Mouse (Mus musculus) testis, postnatal 14 days (tissue): ENCODE measurements around the gene Srp9.

Experiments
- DNase-seq: peaks from one replicate; pipeline ENCODE4 v3.0.0; 2021; ENCODE audit warnings: low spot score

The Srp9 gene

DNA sequence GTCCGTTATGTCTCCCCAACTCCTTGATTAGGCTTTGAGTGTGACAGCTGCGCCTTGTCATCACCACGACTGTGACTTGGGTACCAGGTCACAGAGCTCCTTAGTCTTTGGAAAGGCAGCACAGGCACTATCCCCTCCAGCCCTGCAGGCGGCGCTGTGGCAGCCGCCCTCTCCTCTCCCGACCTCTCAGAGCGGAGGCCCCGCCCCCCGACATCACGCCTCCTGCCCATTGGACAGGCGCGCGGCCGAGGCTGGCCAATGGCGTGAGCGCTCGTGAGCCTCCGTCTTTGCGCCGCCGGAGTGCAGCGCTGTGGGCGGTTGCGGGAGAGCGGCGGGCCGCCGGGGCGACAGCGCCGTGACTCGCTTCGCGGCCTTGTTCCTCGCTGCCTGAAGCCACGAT lies at the start of gene Srp9:
Gene Srp9 (plus strand): TSS at position 232 of the 400 bp plus-strand sequence.
- peak; percentile 98 for DNase-seq

DNA sequence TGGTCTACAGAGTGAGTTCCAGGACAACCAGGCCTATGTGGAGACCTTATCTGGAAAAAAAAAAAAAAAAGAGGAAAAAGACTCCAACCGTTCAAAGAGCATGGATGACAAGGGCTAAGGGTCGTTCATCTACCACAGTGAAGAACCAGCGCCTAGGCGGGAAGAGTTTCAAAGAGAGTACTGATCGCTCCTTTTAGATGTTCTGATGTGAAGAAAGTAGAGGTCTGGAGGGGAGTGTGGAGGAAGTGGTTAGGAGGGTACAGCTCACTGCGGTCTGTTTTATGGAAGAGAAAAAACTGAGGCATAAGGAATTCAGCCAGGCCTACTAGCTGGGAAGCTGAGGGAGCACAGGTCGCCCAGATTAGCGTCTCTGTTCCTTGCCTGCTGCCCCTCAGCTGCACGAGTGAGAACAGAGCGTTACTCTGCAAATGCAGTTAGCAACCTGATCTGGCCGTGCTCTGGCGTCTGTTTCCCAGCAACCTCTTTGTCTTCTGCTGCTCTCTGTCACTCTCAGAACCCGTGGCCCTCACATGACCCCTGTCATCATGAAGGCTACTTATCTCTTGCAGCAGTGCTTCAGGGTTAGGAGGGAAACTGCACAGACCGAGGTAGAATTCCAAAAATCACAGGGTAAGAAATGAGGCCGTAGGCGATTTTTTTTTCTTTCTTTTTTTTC lies 42.7 kb upstream of the Srp9 start:
- no peak for DNase-seq

DNA sequence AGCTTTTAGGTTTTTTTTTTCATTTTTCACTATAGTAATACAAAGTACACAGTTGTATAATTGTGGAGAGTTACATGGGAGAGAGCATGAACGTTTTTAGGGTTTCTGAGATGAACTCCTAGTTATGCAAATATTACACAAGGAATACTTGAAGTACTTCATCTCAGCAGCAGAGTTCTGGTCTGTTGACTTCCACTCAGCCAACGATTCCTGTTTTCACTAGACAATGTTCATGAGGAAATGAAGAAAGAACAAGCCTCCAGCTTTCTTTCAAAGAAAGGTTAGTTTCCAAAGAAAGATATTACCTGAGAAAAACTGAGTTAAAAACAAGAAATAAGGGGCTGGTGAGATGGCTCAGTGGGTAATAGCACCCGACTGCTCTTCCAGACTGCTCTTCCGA lies 41.1 kb upstream of the Srp9 start:
- no peak for DNase-seq

DNA sequence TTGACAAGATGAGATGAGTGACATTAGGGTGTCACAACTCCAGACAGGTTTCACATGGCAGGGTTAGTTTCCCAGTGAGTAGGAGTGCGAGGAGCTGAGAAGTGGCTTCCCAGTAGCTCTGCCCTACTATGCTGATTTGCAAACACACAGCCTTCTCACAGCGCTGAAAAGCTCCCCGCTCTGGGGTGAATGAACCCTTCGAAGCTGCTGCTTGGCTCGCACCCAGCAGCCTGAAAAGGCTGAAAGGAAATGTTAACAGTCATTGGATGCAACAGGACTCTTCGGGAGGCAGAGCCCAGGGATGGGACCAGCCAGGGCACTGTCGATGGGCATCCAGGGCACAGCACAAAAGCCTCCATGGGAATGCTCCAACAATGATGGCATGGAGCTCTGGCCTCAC lies 37.8 kb upstream of the Srp9 start:
- no peak for DNase-seq

DNA sequence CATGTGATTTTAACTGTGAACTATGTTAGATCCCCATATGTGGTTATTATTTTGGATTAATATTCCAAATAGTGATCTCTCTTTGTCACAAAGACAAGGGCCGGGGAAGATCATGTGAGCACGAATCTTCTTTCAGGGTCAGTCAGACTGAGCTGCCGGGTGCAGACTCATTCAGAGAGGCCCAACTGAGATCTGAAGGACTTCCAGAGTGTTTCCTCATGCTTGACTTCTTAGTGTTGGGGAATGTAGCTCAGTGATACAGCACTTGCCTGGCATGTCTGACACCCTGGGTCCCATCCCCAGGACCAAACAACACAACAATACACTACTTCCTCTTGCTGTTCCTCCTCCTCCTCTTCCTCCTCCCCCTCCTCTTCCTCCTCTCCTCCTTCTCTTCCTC lies 37.2 kb upstream of the Srp9 start:
- no peak for DNase-seq

DNA sequence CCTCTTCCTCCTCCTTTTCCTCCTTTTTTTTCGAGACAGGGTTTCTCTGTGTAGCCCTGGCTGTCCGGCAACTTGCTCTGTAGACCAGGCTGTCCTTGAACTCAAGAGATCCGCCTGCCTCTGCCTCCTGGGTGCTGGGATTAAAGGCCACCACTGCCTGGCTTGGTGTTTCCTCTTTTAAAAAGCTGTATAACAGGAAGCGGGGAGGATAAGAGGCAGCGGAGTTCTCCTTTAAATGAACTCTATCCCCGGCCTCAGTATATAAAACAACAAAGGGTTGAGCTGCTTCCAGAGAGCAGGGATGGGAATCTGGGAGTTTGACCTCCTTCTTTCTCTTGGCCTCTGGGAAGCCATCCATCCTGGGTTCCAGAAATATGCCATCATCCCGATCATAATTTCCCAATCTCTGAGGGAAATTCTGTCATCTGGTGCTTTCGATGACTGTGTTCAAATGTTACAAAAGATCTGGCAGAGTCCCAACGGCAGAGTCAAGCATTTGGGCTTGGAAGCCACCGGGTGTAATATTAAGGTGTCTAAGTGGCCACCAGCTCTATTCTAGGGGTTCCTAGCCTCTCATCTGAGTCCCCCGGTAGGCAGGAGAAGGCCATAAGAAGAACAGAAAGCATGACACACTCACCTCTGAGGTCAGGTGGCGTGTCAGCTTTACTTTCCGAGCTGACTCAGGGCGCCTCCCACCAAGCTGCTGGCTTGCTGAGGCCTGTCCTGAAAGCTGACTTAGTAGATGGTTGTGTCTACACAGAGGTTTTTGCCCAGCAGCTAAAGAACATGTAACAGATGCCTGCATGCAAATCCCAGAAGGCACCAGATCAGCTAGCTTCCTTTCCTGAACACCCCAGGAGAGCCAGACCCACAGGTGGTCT lies 36.5 kb upstream of the Srp9 start:
- DNase-seq, result no peak

DNA sequence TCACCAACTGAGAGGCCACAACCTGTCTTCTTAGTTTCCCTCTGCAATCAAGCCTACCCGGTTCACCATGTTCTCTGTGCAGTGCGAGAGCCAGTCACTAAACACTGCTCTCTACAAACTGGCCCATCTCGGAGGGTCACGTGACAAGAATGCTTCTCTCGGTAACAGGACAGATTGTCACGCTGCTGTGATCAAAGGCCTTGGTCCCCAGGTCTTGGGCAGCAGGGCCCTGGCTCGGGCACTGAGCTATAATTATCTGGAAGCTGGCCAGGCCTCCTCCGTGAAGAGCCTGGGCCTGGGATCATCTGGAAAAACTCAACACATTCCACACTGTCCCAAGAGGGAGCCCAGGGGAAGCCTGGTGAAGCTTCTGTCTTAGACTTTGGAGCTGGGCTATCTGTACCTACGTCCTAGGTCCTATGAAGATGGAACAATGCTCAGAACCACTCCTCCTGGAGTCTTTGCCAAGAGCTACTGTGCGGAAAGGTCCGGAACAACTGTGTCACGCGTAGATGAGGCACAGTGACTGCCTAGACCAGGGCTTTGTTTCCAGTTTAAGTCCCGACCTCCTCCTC lies 35.6 kb upstream of the Srp9 start:
- peak; percentile 49 for DNase-seq

DNA sequence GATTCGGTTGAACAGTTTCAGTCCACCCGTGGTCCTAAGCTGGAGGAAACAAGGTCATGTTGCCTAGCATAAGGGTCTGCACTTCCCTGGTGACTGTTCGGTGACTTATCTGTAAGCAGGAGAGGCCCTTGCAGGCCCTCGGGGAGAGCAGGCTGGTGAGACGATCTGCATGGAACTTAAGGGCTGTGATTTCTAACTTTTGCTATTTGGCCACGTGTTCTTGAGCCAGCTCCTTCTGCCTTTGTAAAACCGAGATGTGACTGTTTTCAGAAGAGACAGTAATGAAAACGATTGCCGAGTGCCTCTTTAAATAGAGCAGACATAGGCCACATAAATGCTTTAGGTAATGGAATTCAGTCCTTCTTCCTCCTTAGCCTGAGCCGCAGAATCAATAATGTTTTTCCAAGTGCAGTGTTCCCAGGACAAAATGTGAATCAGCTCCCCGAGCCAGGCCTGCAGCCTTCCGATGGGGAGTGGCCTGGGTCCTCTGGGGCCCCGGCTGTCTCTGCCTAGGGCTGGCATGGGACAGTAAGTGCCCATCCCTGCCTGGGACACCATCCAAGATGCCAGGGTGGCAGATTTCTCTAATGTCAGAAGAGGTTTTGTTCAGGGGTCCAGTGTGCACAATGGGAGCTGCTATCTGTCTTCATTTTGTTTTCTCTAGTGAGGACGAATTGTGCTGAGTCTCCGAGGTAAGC lies 34.8 kb upstream of the Srp9 start:
- no peak for DNase-seq

DNA sequence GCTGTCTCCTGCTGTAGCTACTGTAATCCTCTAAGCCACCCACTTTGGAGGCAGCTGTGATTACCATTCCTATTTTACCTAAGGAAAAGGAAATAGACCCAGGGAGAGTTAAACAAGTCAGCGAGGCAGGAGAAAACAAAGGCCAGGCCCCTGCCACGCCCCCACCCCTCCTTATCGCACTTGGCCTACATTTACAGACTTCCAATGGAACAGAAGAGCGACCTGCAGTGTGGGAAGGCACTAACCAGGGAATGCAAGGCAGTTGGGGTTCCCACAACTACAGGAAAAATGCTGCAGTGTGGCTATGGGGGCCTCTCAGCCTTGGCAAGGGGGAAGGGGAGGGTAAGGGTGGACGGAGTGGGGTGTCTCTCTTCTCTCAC lies 34.2 kb upstream of the Srp9 start:
- no peak for DNase-seq

DNA sequence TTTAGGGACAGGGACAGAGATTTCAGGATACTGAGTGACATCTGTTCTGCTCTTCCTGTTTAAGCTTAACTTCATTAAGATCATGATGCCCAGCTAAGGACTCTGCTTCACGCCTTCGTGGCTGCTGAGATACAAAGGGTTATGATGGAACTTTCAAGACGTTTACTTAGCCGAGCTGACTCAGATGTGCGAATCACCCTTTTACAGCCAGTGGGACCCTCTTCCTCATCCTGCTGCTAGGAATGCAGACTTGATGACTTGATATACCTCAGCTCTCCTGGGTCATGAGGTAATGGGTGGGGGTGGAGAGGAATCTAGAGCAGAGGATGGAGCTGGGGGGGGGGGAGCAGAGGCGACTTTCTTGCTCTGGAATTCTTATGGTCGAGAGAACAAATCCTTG lies 33.3 kb upstream of the Srp9 start:
- no peak for DNase-seq

DNA sequence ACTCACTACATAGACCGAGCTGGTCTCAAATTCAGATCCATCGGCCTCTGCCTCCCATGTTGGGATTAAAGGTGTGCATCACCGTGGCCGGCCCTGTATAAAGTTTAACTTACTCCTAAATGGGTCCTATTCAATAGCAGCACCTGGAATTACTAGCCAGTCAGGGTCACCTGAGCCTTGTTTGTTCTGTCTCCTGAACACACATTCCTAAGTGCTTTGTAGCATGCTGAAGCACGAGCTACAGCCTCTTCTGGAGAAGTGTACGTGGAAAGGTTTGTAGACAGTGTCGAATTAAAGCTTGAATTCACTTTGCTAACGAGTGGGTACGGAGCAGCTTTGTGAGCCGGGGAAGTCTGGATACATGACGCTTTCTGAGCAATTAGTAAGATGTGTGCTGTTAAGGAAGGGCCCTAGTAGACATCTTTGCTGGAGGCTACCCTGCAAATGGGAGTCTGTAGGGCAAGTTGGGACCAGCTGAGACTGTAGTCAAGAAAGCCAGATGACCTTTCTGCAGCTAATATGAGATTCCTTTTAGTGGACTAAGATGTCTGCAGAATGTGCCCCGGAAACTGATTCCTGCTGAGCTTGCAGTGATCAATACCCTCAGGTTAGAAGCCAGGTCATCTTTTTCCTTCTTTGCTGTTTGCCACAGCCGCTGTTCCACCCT lies 32.7 kb upstream of the Srp9 start:
- no peak for DNase-seq

DNA sequence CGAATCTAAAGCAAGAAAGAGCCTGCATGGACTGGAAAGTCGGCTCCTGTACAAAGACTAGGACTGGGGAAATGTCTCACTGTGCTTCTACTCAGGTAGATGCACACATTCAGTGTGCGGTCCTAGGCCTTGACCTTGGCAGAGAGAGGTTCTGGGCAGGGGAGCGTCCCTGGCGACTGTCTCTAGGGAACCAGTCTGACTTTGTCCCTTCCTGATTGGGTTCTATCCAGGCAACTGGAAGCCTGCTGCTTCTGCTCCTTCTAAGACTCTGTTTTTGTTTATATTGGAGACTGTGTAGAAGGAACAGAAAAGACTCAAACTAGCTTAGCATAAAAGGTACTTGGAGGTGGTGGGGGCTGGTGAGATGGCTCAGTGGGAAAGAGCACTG lies 32.1 kb upstream of the Srp9 start:
- no peak for DNase-seq

DNA sequence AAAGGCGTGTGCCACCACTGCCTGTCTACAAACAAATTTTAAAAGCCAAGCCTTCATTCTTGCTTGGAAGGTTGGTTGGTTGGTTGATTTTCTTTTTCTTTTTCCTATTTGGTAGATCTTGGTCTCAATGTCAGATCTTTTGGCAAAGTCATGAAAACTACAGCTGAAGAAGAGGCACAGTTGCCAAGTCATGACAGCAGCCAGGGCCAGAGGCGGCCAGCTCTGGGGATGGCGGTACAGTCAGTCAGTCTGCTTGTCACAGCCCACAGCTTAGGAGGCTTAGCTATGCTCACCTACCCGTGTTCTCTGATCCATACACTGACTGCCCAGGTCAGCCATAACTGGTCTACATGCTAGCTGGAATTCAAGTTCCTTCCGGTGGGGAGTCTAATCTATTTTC lies 31.1 kb upstream of the Srp9 start:
- DNase-seq, result no peak

DNA sequence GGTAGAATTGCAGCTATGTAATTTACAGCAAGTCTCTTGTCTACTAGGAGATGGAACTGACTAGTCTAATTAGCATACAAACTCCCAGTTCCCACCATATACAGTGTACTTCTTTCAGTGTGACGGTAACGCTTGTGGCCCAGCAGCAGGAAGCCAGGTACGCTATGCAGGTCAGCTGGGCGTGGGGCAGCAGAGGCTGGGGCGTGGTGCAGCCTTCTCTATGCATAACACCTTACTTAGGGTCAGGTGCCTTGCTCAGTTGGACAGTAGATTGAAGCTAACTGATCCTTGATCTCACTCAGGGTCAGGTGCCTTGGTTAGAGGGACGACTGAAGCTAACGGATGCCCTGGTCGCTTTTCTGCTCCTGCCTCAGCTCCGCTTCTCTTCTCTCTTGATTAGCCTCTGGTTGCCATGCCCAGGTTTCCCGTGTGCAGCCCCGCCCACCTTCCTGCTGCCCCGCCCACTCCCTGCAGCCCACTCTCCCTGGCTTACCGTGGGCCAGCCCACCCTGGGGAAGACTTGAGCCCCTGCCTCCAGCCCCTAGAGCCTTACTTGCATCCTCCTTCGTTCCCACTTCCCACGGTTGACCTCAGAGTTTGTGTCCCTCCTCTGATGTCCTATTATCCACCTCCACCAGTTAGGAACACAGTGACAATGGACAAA lies 29.9 kb upstream of the Srp9 start:
- no peak for DNase-seq

DNA sequence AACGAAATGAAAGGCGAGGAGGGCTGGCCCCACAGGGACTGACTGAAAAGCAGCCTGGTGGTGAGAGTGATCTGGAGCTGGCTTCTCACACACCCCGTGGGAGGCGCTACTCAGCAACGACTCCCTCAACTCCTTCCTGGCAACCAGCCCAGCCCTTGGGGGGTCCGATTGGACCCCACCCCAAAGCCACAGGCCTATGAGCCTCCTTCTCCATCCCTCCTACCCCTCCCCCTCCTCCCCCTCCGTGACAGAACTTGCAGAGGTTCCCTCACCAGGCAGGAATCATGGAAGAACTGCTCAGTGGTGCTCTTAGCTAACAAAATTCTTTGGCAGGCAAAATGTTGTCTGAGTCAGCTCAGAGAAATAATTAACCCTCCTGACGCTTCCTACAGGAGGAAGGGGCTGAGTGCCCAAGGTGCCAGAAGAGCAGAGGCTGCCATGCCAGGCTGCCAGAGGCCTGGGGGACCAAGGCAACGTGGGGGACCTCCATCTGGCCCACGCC lies 29.2 kb upstream of the Srp9 start:
- DNase-seq, result peak; percentile 47

DNA sequence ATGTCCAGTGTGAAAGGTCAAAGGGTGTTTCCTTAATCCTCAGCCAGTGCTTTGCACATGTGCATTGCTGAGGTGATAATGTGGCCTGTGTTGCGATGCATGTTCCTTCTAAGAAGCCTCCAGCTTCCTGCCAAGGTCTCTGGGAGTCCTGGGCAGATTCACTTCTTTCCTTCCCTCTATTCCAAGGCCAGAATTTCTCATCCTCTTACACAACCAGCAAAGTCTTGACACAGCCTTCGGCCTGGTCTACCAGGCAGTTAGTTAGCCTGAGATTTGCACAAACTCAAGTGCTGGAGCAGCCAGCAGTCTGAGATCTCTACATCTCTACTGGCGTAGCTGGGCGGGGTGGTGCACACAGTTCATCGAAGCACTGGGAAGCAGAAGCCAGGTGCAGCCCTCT lies 27.8 kb upstream of the Srp9 start:
- DNase-seq, result no peak

DNA sequence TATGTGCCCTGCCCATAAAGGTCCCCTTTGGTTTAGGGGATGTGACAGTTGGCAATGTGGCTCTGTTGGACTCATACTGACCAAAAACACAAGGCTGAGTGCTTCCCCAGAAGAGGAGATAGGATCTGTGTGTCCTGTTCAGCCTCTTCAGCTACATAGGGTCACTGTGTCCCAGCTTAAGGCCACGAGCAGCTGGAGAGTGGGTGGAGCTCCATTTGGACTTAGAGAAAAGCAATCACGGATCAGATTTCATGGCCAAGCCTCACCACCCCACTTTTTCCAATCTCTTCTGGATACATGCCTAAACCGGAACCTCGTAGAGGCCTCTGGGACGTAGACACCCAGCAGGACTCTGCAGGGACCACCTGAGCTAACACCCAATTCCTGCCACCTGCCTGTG lies 25.5 kb upstream of the Srp9 start:
- peak; percentile 43 for DNase-seq

DNA sequence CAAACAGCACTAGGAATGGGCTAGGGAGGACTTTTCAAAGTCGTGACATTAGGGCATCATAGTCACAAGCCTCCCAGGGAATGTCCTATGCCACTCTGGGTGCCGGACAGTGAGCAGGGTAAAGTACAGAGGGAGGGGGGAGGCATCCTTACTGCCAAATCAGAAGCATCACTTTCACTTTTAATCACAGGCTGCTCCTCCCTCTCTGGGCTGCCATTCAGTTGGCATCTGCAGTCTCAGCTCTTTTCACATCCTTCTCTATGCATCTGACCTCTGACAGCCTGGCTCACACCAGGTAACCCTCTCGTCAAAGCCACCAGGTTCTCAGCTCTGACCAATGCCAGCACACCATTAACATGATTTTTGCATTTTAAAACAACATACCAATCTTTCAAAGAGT lies 24.1 kb upstream of the Srp9 start:
- DNase-seq, result no peak

DNA sequence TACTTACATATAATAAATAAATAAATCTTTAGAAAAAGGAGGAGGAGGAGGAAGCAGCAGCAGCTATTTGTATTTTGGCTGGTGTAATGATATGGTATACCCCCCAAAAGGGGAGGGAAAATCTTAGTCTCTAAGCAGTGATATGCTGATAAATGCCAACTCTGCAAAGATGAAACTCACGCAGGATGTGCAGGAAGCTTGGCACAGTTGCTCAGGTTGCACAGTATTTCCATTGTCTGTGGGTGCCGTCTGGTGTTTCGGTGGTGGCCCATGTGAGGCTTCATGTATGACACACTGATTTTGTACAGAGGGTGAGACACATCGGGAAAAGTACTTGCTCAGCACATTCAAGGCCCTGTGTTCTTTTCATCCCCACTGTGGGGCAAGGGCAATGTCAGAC lies 23.1 kb upstream of the Srp9 start:
- no peak for DNase-seq

DNA sequence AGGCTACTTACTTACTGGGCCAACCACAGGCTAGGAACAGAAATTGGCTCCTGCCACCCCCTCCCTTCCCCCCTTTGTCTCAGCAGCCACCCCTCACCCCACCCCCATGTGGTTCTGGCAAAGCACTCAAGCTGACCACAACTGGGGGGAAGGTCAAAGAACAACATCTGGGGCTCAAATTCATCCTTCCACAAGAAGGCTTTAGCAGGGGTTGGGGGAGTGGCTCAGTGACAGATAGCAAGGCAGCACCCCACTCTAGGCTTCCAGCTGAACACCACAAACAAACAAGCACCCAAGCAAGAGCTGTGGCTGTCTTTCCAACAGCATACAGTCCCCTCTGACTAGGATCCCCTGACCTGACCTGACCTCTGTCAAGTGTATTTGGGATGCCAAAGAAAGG lies 21.8 kb upstream of the Srp9 start:
- no peak for DNase-seq

DNA sequence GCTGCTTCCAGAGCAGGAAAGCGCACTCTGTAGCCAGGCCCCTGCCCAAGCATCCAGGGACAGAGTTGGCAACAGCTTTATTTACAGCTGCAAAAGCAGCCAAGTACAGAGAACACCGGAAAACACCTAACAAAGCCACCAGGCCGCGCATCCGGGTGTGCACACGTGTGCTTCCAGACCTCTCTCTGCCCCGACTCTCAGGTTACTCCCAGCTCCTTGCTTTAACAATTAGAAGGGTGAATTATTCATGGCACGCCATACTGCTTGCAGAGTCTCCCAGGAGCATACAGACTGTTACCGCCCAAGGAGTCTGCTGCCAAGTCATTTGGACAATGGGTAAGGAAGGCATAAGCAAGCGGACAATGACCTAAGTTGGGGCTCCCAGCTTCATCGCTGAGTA lies 21.1 kb upstream of the Srp9 start:
- no peak for DNase-seq

DNA sequence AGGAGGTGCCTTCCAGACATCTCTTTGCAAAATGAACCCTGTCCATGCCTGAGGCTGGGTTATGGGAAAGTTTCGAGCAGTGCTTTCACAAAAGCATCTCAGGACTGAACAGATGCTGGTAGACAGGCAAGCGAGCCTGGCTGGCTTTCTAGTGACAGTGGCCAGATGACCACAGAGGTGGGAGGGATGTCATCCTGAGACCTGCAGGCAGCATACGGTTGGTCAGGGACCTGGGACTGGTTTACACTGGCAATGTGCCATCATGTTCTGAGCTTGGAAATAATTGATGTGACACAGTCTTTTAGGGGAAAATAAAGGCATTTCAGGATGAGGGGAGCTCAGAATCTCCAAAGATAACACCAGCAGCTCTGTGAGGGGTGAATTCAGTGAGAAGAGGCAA lies 19.5 kb upstream of the Srp9 start:
- no peak for DNase-seq
